ENCODE assay signal across 8 mouse cellular contexts in genomic region chr1:167688347-167689231, GRCm38 (mm10). TPM values are rescaled to one million over a fixed set of nuclear protein-coding genes. Genes with fewer than 3 reads are reported as not detected.
DNase-seq lines count a peak whose midpoint lies in the region; ATAC-seq lines count a peak whose summit lies in the region.

No protein-coding gene starts in this region.

- under 1% methylated on average over 91 of the region's 98 CpGs for WGBS in forebrain, embryonic 13.5 days
- under 1% methylated on average over 45 of the region's 98 CpGs for WGBS in hindbrain, embryonic 16.5 days
- WGBS in liver, embryonic 11.5 days, result 1% methylated on average over 98 of the region's 98 CpGs
- WGBS in neural tube, embryonic 15.5 days, result under 1% methylated on average over 98 of the region's 98 CpGs

- DNase-seq in thymus, postnatal 4 days, result peak; percentile 20
- no peak for DNase-seq in thymus, adult 18-20 months
- peak; percentile 39 for DNase-seq in liver, embryonic 11.5 days (ENCODE audit: low spot score)
- no peak for DNase-seq in layer of hippocampus, adult 11-12 months (ENCODE audit: low spot score)

- H3K9me3 ChIP-seq in forebrain, embryonic 13.5 days (replicated peaks), result no peaks in the 10 kb centered on the region; the same call in 1 of the 2 replicates
- H3K9me3 ChIP-seq in hindbrain, embryonic 16.5 days (ENCODE audit: control insufficient read depth, low read length), result peaks cover 5% of the 10 kb centered on the region
- no peaks in the 10 kb centered on the region for H3K9me3 ChIP-seq in liver, embryonic 11.5 days (ENCODE audit: control insufficient read depth, low read length)
- no peaks in the 10 kb centered on the region for H3K9me3 ChIP-seq in neural tube, embryonic 15.5 days (replicated peaks)

- peaks cover 83% of the 10 kb centered on the region for H3K27me3 ChIP-seq in forebrain, embryonic 13.5 days
- peaks cover 18% of the 10 kb centered on the region for H3K27me3 ChIP-seq in hindbrain, embryonic 16.5 days (replicated peaks; ENCODE audit: control insufficient read depth, insufficient read depth, low read length)
- H3K27me3 ChIP-seq in liver, embryonic 11.5 days (replicated peaks; ENCODE audit: control insufficient read depth, insufficient read depth, low read length), result peaks cover 76% of the 10 kb centered on the region
- peaks cover 72% of the 10 kb centered on the region for H3K27me3 ChIP-seq in neural tube, embryonic 15.5 days (replicated peaks)

- H3K9ac ChIP-seq in forebrain, embryonic 13.5 days, result peak overlapping the region; percentile 62
- peak overlapping the region; percentile 46 for H3K9ac ChIP-seq in hindbrain, embryonic 16.5 days (ENCODE audit: low read depth, low read length)
- no peak overlapping the region for H3K9ac ChIP-seq in liver, embryonic 11.5 days (ENCODE audit: low read depth, low read length)
- H3K9ac ChIP-seq in neural tube, embryonic 15.5 days (replicated peaks), result peak overlapping the region; percentile 36

- H3K4me3 ChIP-seq in forebrain, embryonic 13.5 days, result peak overlapping the region; percentile 48
- peak overlapping the region; percentile 45 for H3K4me3 ChIP-seq in hindbrain, embryonic 16.5 days (ENCODE audit: low read length)
- peak overlapping the region; percentile 32 for H3K4me3 ChIP-seq in liver, embryonic 11.5 days (ENCODE audit: low read depth, low read length)
- H3K4me3 ChIP-seq in neural tube, embryonic 15.5 days (replicated peaks), result peak overlapping the region; percentile 39

- H3K27ac ChIP-seq in forebrain, embryonic 13.5 days, result no peak overlapping the region; the same call in 1 of the 2 replicates
- no peak overlapping the region for H3K27ac ChIP-seq in hindbrain, embryonic 16.5 days (ENCODE audit: low read depth, low read length)
- H3K27ac ChIP-seq in liver, embryonic 11.5 days (ENCODE audit: low read depth, low read length), result no peak overlapping the region
- no peak overlapping the region for H3K27ac ChIP-seq in neural tube, embryonic 15.5 days (replicated peaks)

- peak overlapping the region; percentile 86 for H3K4me2 ChIP-seq in forebrain, embryonic 13.5 days
- H3K4me2 ChIP-seq in hindbrain, embryonic 16.5 days (ENCODE audit: low read length), result peak overlapping the region; percentile 74
- H3K4me2 ChIP-seq in liver, embryonic 11.5 days, result peak overlapping the region; percentile 55
- peak overlapping the region; percentile 75 for H3K4me2 ChIP-seq in neural tube, embryonic 15.5 days

- no peaks in the 10 kb centered on the region for H3K36me3 ChIP-seq in forebrain, embryonic 13.5 days (ENCODE audit: poor library complexity, severe bottlenecking)
- H3K36me3 ChIP-seq in hindbrain, embryonic 16.5 days (ENCODE audit: control insufficient read depth, insufficient read depth, low read length), result no peaks in the 10 kb centered on the region
- H3K36me3 ChIP-seq in liver, embryonic 11.5 days (ENCODE audit: control insufficient read depth, insufficient read depth, low read length), result no peaks in the 10 kb centered on the region
- no peaks in the 10 kb centered on the region for H3K36me3 ChIP-seq in neural tube, embryonic 15.5 days

- ATAC-seq in forebrain, embryonic 13.5 days, result peak; percentile 52; the same call in 1 of the 2 replicates
- ATAC-seq in hindbrain, embryonic 16.5 days, result peak; percentile 57
- ATAC-seq in liver, embryonic 11.5 days (replicated peaks; ENCODE audit: low FRiP score), result peak; percentile 39
- ATAC-seq in neural tube, embryonic 15.5 days (ENCODE audit: low FRiP score), result peak; percentile 46
- ATAC-seq in megakaryocyte, adult 5-6 weeks (ENCODE audit: poor library complexity, severe bottlenecking), result no peak

- H3K4me1 ChIP-seq in forebrain, embryonic 13.5 days, result peaks cover 23% of the 10 kb centered on the region
- H3K4me1 ChIP-seq in hindbrain, embryonic 16.5 days (ENCODE audit: control insufficient read depth, insufficient read depth, low read depth, low read length), result peaks cover 18% of the 10 kb centered on the region
- H3K4me1 ChIP-seq in liver, embryonic 11.5 days (replicated peaks; ENCODE audit: control insufficient read depth, insufficient read depth, low read length), result no peaks in the 10 kb centered on the region
- peaks cover 24% of the 10 kb centered on the region for H3K4me1 ChIP-seq in neural tube, embryonic 15.5 days

RNA-seq across cellular contexts. Expression of gene Lmx1a, which starts 0.4 kb away (rescaled TPM):
- polyA plus RNA-seq in forebrain, embryonic 13.5 days (2015; fragmentation: Nextera tagmentation; extraction: Ambion mirVana), result 2.5 and 9.2 TPM in 2 replicates
- polyA plus RNA-seq in hindbrain, embryonic 16.5 days (2015; fragmentation: Nextera tagmentation; extraction: Ambion mirVana), result 7.0 and 7.1 TPM in 2 replicates
- 2.6 and 2.7 TPM in 2 replicates for polyA plus RNA-seq in liver, embryonic 11.5 days (2014; fragmentation: Nextera tagmentation; extraction: Ambion mirVana)
- 0.43 and 0.68 TPM in 2 replicates for polyA plus RNA-seq in neural tube, embryonic 15.5 days (2015; fragmentation: Nextera tagmentation; extraction: Ambion mirVana)
- not detected in 2 replicates for total RNA-seq in megakaryocyte, adult 5-6 weeks (2015)
- total RNA-seq in megakaryocyte, adult 5-6 weeks (2017), result not detected in 2 replicates

Comparison
In these comparisons a context has a peak if more than half of its experiments do, and no peak if none do; other contexts are left out.
1. DNase-seq: peak in thymus, postnatal 4 days (single experiment) and liver, embryonic 11.5 days (single experiment); none in thymus, adult 18-20 months (0 of 2) and layer of hippocampus, adult 11-12 months (single experiment).
2. Peak in every context shown above with its lines, with median percentiles within 50 percentile points of each other: H3K4me2 ChIP-seq and H3K4me3 ChIP-seq.